Mouse (Mus musculus) midbrain, embryonic 10.5 days (tissue): ENCODE measurements at regions not wholly inside any gene's neighbourhood (a gene's known extent, or its start where the extent isn't known, plus 50 kb on each side); places are given as distances from the start of the nearest gene placed in this dataset.

Experiments
- DNase-seq: peaks from one replicate; pipeline ENCODE4 v3.0.0-alpha.2; 2017; ENCODE audit warnings: low spot score
- H3K27ac ChIP-seq: fragments of 300-500 bp; sonication (generic); replicated peaks from 2 replicates; pipeline ENCODE4 v1.5.1; 2016; ENCODE audit warnings: mild to moderate bottlenecking
- H3K27me3 ChIP-seq: fragments of 300-500 bp; sonication (generic); 2 replicates; pipeline ENCODE4 v1.6.1; 2016; ENCODE audit warnings: low read depth, mild to moderate bottlenecking; ENCODE audit not compliant: poor library complexity, severe bottlenecking
- H3K36me3 ChIP-seq: fragments of 300-500 bp; sonication (generic); 2 replicates; pipeline ENCODE4 v1.6.1; 2016; ENCODE audit warnings: mild to moderate bottlenecking, moderate library complexity
- H3K4me1 ChIP-seq: fragments of 300-500 bp; sonication (generic); 2 replicates; pipeline ENCODE4 v1.6.1; 2016
- H3K4me3 ChIP-seq: fragments of 300-500 bp; sonication (generic); 2 replicates; pipeline ENCODE4 v1.5.1; 2016; ENCODE audit warnings: mild to moderate bottlenecking, moderate library complexity
- H3K9me3 ChIP-seq: fragments of 300-500 bp; sonication (generic); replicated peaks from 2 replicates; pipeline ENCODE4 v1.6.1; 2016; ENCODE audit warnings: mild to moderate bottlenecking
- WGBS: fragments of 180-500 bp; shearing (Covaris S2); methylation state at CpG from one replicate; pipeline ENCODE4 v1.1.7; 2016; 5-methylcytosine and 5-hydroxymethylcytosine counted together

DNA sequence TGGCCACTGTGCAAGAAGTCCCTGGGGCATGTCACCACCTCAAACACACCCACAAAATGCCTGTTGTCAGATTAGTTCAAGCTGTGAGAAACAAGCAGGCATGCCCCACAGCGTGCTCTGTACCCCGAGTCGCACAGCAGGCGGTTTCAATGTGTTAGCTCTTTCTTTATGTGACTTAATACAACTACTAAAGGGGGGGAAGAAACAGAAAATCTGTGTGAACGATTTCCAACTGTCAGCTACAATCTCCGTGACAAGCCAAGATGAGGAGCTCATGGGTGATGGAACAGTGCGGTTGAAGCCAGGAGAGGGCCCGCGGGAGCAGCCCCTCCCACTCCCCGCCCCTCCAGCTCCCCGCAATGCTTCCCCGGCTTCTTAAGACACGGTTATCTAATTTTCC, 180.7 kb downstream of the Setd4 start:
- Histone ChIP-seq H3K27ac (no peak overlapping the region), H3K36me3 (no peaks in the 10 kb centered on the region), H3K27me3 (peaks cover 24% of the 10 kb centered on the region; the same call in 1 of the 2 replicates), H3K4me1 (peaks cover 15% of the 10 kb centered on the region), H3K9me3 (no peaks in the 10 kb centered on the region), H3K4me3 (peak overlapping the region; percentile 29)
- DNase-seq: no peak
- WGBS: 19% methylated on average over 13 of the region's 13 CpGs

- no peak overlapping the region for H3K27ac ChIP-seq
- 90% methylated on average over 13 of the region's 13 CpGs for WGBS
- no peaks in the 10 kb centered on the region for H3K9me3 ChIP-seq
- peaks cover 17% of the 10 kb centered on the region for H3K4me1 ChIP-seq
- no peak for DNase-seq
- peaks cover 24% of the 10 kb centered on the region; the same call in 1 of the 2 replicates for H3K27me3 ChIP-seq
- H3K4me3 ChIP-seq: no peak overlapping the region
- no peaks in the 10 kb centered on the region for H3K36me3 ChIP-seq
These were observed 181.6 kb downstream of the Setd4 start for GRCm38 (mm10) chr16:93422221-93422620.

DNA sequence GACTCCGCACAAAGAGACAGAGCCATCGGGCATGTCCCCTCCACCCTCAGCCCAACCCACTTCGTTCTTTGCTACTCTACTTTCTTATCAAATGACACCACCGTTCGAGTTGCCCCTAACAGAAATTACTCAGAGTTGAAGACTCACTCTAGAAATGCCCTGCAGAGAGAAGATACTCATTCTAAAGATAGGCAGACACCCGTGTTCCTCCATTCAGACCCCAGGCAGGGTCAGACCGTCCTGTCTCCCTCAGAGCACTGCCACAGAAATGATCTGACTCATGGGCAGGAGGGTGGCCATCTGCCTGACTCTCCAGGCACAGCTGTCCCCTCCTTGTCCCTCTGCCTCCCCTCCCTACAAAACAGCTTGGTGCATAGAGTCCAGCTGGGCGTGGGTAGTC, 185.6 kb downstream of the Setd4 start:
- H3K4me1 ChIP-seq: peaks cover 25% of the 10 kb centered on the region
- H3K4me3 ChIP-seq: no peak overlapping the region
- no peak overlapping the region for H3K27ac ChIP-seq
- peaks cover 9% of the 10 kb centered on the region; the same call in 1 of the 2 replicates for H3K27me3 ChIP-seq
- no peaks in the 10 kb centered on the region for H3K9me3 ChIP-seq
- no peak for DNase-seq
- WGBS: 89% methylated on average over 8 of the region's 8 CpGs
- no peaks in the 10 kb centered on the region for H3K36me3 ChIP-seq

GRCm38 (mm10) chr16:93417831-93418230, 186.0 kb downstream of the Setd4 start:
- no peak overlapping the region for H3K4me3 ChIP-seq
- WGBS: 89% methylated on average over 8 of the region's 8 CpGs
- no peak overlapping the region for H3K27ac ChIP-seq
- peaks cover 21% of the 10 kb centered on the region for H3K4me1 ChIP-seq
- no peaks in the 10 kb centered on the region for H3K9me3 ChIP-seq
- DNase-seq: no peak
- H3K36me3 ChIP-seq: no peaks in the 10 kb centered on the region
- H3K27me3 ChIP-seq: peaks cover 9% of the 10 kb centered on the region; the same call in 1 of the 2 replicates

- H3K27ac ChIP-seq: no peak overlapping the region
- H3K9me3 ChIP-seq: no peaks in the 10 kb centered on the region
- no peaks in the 10 kb centered on the region for H3K36me3 ChIP-seq
- peaks cover under 1% of the 10 kb centered on the region; the same call in 1 of the 2 replicates for H3K4me1 ChIP-seq
- H3K4me3 ChIP-seq: no peak overlapping the region
- H3K27me3 ChIP-seq: no peaks in the 10 kb centered on the region
- WGBS: 83% methylated on average over 16 of the region's 16 CpGs
- no peak for DNase-seq
These were observed 211.7 kb downstream of the Setd4 start for GRCm38 (mm10) chr16:93392024-93392675.

DNA sequence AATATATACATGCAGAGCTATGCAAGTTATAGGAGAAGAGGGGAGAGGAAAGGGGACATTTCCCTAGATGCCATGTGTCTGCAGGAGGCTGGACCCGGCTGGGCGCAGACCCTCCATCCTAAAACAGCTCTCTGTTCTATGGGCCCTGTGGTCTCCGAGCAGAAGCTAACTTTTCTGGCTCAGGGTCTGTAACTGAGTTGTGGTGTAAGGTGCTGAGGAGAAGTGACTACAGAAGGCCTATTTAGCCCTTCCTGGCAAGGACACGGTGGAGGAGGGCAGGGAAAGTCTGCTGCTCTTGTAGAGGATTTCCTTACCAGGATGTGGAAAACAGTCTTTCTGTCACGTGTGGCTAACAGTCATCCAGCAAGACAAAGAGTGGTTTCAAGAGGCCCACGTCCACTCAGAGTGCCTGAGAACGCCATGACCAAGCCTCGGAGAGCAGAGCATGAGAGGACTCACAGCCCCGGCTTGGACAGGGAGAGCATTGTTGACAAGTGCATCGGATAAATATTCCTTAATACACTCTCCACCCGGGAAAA, 216.2 kb downstream of the Setd4 start:
- Histone ChIP-seq H3K9me3 (no peaks in the 10 kb centered on the region), H3K4me1 (no peaks in the 10 kb centered on the region), H3K27ac (no peak overlapping the region), H3K4me3 (no peak overlapping the region), H3K27me3 (no peaks in the 10 kb centered on the region), H3K36me3 (no peaks in the 10 kb centered on the region)
- DNase-seq: no peak
- 84% methylated on average over 11 of the region's 11 CpGs for WGBS

DNA sequence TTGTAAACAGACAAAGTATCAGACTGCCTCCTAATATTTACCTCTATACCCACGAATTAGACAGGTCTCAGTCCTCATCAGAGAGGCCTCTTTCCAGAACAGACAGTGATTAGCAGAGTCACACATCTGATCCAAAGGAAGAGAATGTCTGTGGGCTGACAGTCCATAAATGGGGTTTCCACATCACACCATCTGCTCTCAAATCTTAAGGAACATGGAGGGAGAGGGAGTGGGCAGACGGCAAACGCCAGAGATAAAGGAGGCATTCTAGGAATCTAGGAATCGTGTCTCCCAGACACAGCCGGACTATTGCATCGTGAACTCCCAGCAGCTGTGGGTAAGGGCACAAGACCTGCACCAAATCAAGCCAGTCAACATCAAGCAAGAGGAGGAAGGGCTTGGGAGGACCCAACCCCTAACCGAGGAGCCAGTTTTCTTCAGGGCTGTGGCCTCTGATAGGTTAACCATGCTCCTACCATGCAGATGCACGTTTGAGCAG, 219.8 kb downstream of the Setd4 start:
- H3K36me3 ChIP-seq: no peaks in the 10 kb centered on the region
- no peak for DNase-seq
- no peaks in the 10 kb centered on the region for H3K27me3 ChIP-seq
- H3K9me3 ChIP-seq: no peaks in the 10 kb centered on the region
- peaks cover 23% of the 10 kb centered on the region for H3K4me1 ChIP-seq
- 81% methylated on average over 8 of the region's 8 CpGs for WGBS
- no peak overlapping the region for H3K4me3 ChIP-seq
- no peak overlapping the region for H3K27ac ChIP-seq

DNA sequence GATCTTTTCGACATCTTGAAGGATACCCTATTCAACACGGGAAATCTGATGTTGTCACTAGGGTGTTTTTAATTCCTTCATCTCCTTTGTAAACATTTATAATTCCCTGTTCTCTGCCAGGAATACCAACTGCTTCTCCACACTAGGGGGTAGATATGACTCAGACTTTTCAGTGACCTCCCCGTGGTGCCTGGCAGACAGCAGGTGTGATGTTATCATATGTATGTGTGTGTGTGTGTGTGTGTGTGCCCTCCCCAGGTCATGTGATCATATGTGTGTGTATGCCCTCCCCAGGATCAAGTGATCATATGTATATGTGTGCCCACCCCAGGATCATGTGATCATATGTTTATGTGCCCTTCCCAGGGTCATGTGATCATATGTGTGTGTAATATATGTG, 220.9 kb downstream of the Setd4 start:
- no peak for DNase-seq
- Histone ChIP-seq H3K36me3 (no peaks in the 10 kb centered on the region), H3K4me1 (peaks cover 23% of the 10 kb centered on the region), H3K4me3 (no peak overlapping the region), H3K27ac (no peak overlapping the region), H3K9me3 (no peaks in the 10 kb centered on the region), H3K27me3 (no peaks in the 10 kb centered on the region)
- WGBS: 91% methylated on average over 3 of the region's 3 CpGs

GRCm38 (mm10) chr16:93380717-93381671, 222.9 kb downstream of the Setd4 start:
- Histone ChIP-seq H3K27me3 (no peaks in the 10 kb centered on the region), H3K9me3 (no peaks in the 10 kb centered on the region), H3K27ac (peak overlapping the region; percentile 38; the same call in 1 of the 2 replicates), H3K4me3 (no peak overlapping the region), H3K36me3 (no peaks in the 10 kb centered on the region), H3K4me1 (peaks cover 23% of the 10 kb centered on the region)
- WGBS: 67% methylated on average over 13 of the region's 13 CpGs
- no peak for DNase-seq

- Histone ChIP-seq H3K27me3 (no peaks in the 10 kb centered on the region), H3K4me3 (no peak overlapping the region), H3K27ac (0 out of 2 replicates have a peak overlapping the region, but pooled peaks have one; percentile 2), H3K4me1 (peaks cover 23% of the 10 kb centered on the region), H3K36me3 (no peaks in the 10 kb centered on the region), H3K9me3 (no peaks in the 10 kb centered on the region)
- no peak for DNase-seq
- 66% methylated on average over 4 of the region's 4 CpGs for WGBS
These were observed 223.7 kb downstream of the Setd4 start for GRCm38 (mm10) chr16:93380117-93380516.

DNA sequence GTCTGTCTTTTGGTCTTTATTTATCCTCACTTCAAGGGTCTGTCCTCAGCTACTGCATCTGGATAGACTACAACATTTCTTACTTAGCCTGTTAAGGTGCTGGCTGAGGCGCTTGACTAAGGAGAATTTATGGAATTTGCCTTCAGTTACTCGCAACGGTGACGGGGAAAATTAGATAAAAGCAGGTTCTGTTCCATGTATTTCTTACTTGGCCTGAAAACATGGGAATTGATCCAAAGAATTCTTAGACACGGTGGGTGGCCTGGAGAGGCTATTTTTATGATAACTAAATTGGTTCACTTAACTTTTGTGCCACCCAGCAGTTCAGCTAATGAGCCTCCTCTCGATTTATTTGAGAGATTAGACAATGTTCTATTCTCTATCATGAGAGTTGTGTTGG, 224.3 kb downstream of the Setd4 start:
- Histone ChIP-seq H3K36me3 (no peaks in the 10 kb centered on the region), H3K9me3 (no peaks in the 10 kb centered on the region), H3K27ac (no peak overlapping the region), H3K4me1 (peaks cover 23% of the 10 kb centered on the region), H3K27me3 (no peaks in the 10 kb centered on the region), H3K4me3 (no peak overlapping the region)
- DNase-seq: no peak
- 69% methylated on average over 6 of the region's 6 CpGs for WGBS

GRCm38 (mm10) chr16:93374669-93375068, 229.2 kb downstream of the Setd4 start:
- Histone ChIP-seq H3K27ac (no peak overlapping the region), H3K27me3 (no peaks in the 10 kb centered on the region), H3K36me3 (no peaks in the 10 kb centered on the region), H3K4me3 (no peak overlapping the region), H3K4me1 (peaks cover 10% of the 10 kb centered on the region), H3K9me3 (no peaks in the 10 kb centered on the region)
- no peak for DNase-seq
- 93% methylated on average over 6 of the region's 6 CpGs for WGBS
